Mouse (Mus musculus) forebrain, embryonic 14.5 days (tissue): ENCODE measurements around the gene Gm20388. TPM values are rescaled to one million over a fixed set of nuclear protein-coding genes. Genes with fewer than 3 reads are reported as not detected.

Experiments used
- ATAC-seq: fragments of 200-750 bp; cut with Nextera tagmentation; 2 replicates; pipeline ENCODE4 v1.8.0; 2017; ENCODE audit warnings: mild to moderate bottlenecking, moderate library complexity
- DNase-seq: peaks from one replicate; pipeline ENCODE4 v3.0.0-alpha.2; 2015; ENCODE audit warnings: low spot score
- H3K27ac ChIP-seq: fragments of 300-500 bp; sonication (generic); 2 replicates; pipeline ENCODE4 v1.5.1; 2014; ENCODE audit warnings: low read depth, mild to moderate bottlenecking, control low read depth, low read length, moderate library complexity
- H3K27me3 ChIP-seq: fragments of 300-500 bp; sonication (generic); replicated peaks from 2 replicates; pipeline ENCODE4 v1.6.1; 2014; ENCODE audit warnings: low read length, control low read depth, mixed read lengths; ENCODE audit not compliant: control insufficient read depth, insufficient read depth
- H3K36me3 ChIP-seq: fragments of 300-500 bp; sonication (generic); 2 replicates; pipeline ENCODE4 v1.6.1; 2014; ENCODE audit warnings: low read length, control low read depth; ENCODE audit not compliant: control insufficient read depth, insufficient read depth
- H3K4me1 ChIP-seq: fragments of 300-500 bp; sonication (generic); 2 replicates; pipeline ENCODE4 v1.6.1; 2014; ENCODE audit warnings: antibody characterized with exemption, low read length, control low read depth; ENCODE audit not compliant: control insufficient read depth, insufficient read depth
- H3K4me2 ChIP-seq: fragments of 300-500 bp; sonication (generic); 2 replicates; pipeline ENCODE4 v1.6.1; 2014; ENCODE audit warnings: mild to moderate bottlenecking, control low read depth, low read length
- H3K4me3 ChIP-seq: fragments of 300-500 bp; sonication (generic); 2 replicates; pipeline ENCODE4 v1.5.1; 2014; ENCODE audit warnings: low read depth, low read length, control low read depth
- H3K9ac ChIP-seq: fragments of 300-500 bp; sonication (generic); 2 replicates; pipeline ENCODE4 v1.6.1; 2014; ENCODE audit warnings: mild to moderate bottlenecking, low read length, control low read depth, moderate library complexity
- H3K9me3 ChIP-seq: fragments of 300-500 bp; sonication (generic); replicated peaks from 2 replicates; pipeline ENCODE4 v1.6.1; 2016; ENCODE audit warnings: low read length, control low read depth, mixed read lengths; ENCODE audit not compliant: control insufficient read depth
- WGBS: fragments of 180-500 bp; shearing (Covaris S2); extraction: QIAGEN DNeasy Blood & Tissue Kit; methylation state at CpG from one replicate; pipeline ENCODE4 v1.1.7; 2014; 5-methylcytosine and 5-hydroxymethylcytosine counted together
- polyA plus RNA-seq: library from polyadenylated mRNA; unstranded; fragments of >200 nt; fragmentation: Nextera tagmentation; extraction: Ambion mirVana; gene quantifications from 2 replicates; pipeline ENCODE4 v1.2.1, GENCODE M21; 2014

The Gm20388 gene
- polyA plus RNA-seq, 1 experiment from 2014 or later = 7.4 TPM

- no peak for DNase-seq
- H3K4me3 ChIP-seq = no peak overlapping the region
- no peak overlapping the region for H3K27ac ChIP-seq
- H3K4me2 ChIP-seq = no peak overlapping the region
- H3K4me1 ChIP-seq = no peaks in the 10 kb centered on the region
- no peaks in the 10 kb centered on the region for H3K9me3 ChIP-seq
- ATAC-seq = no peak
- 89% methylated on average over 14 of the region's 14 CpGs for WGBS
- peaks cover 60% of the 10 kb centered on the region for H3K36me3 ChIP-seq
- no peaks in the 10 kb centered on the region for H3K27me3 ChIP-seq
- no peak overlapping the region for H3K9ac ChIP-seq
Observed at GRCm38 (mm10) chr8:122633205-122633604, 2722.6 kb downstream of the Gm20388 start.

DNA sequence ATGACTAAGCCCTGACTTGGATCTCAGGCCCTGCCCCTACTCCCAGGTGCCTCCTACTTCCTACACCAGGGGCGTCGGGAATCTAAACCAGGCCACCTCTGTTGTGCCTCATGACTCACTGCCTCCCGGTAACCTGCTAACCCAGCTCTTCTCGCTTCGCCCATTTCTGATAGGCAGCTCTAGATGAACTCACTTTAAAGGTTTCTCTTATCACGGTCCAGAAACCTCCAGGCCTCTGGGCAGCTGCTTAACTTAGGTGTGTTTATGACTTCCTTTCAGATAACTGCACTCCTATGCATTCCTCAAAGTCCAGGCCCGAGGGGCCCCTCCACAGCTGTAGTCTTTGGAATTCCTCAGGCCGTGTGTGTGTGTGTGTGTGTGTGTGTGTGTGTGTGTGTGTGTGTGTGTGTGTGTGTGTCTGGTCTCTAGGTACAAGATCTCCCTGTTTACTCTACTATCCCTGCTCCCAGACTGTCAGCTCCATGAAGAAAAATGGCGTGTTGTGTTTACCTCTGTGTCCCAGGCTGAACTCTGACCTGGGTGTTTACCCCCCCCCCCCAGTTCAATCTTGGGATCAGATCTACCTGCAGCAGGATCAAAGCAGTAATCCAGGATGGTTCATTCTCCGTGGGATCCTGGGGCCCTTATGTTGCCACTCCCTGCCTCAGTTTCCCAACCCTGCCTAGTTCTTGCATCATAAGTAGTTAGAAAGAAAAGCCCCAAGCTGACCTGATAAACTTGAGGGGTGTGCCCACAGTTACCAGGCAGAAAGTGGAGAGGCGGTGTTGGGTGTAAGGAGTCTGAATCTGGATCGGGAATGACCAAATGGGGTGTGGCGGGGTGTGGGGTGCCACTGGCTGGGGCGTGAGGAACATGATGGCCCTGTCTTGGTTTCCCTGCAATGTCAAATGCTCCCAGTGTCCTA is 2725.5 kb downstream of the Gm20388 start:
- ATAC-seq (no peak), DNase-seq (no peak)
- Histone ChIP-seq H3K9me3 (no peaks in the 10 kb centered on the region), H3K9ac (no peak overlapping the region), H3K36me3 (peaks cover 56% of the 10 kb centered on the region), H3K27ac (no peak overlapping the region), H3K4me1 (peaks cover 9% of the 10 kb centered on the region), H3K4me3 (no peak overlapping the region), H3K27me3 (no peaks in the 10 kb centered on the region), H3K4me2 (no peak overlapping the region)
- WGBS = 80% methylated on average over 14 of the region's 14 CpGs

GRCm38 (mm10) chr8:122636803-122637175 is 2726.1 kb downstream of the Gm20388 start:
- 62% methylated on average over 9 of the region's 9 CpGs for WGBS
- H3K36me3 ChIP-seq = peaks cover 56% of the 10 kb centered on the region

GRCm38 (mm10) chr8:122637230-122637629 is 2726.6 kb downstream of the Gm20388 start:
- no peaks in the 10 kb centered on the region for H3K9me3 ChIP-seq
- WGBS = 87% methylated on average over 9 of the region's 9 CpGs

More at GRCm38 (mm10) chr8:122636803-122637175, 2726.1 kb downstream of the Gm20388 start:
- H3K9ac ChIP-seq = no peak overlapping the region
- DNase-seq (no peak), ATAC-seq (no peak)
- no peak overlapping the region for H3K4me3 ChIP-seq
- no peaks in the 10 kb centered on the region for H3K9me3 ChIP-seq
- peaks cover 9% of the 10 kb centered on the region for H3K4me1 ChIP-seq
- no peaks in the 10 kb centered on the region for H3K27me3 ChIP-seq
- no peak overlapping the region for H3K4me2 ChIP-seq
- H3K27ac ChIP-seq = no peak overlapping the region

GRCm38 (mm10) chr8:122638601-122639000 is 2728.0 kb downstream of the Gm20388 start:
- DNase-seq = no peak
- Histone ChIP-seq H3K9me3 (no peaks in the 10 kb centered on the region), H3K27me3 (no peaks in the 10 kb centered on the region), H3K27ac (no peak overlapping the region), H3K4me2 (no peak overlapping the region), H3K4me3 (no peak overlapping the region), H3K4me1 (peaks cover 9% of the 10 kb centered on the region), H3K36me3 (peaks cover 58% of the 10 kb centered on the region), H3K9ac (no peak overlapping the region)
- ATAC-seq = no peak
- WGBS = 76% methylated on average over 16 of the region's 16 CpGs

More at GRCm38 (mm10) chr8:122637230-122637629, 2726.6 kb downstream of the Gm20388 start:
- H3K4me3 ChIP-seq = no peak overlapping the region
- no peak overlapping the region for H3K27ac ChIP-seq
- peaks cover 9% of the 10 kb centered on the region for H3K4me1 ChIP-seq
- no peak overlapping the region for H3K4me2 ChIP-seq
- DNase-seq (no peak), ATAC-seq (no peak)
- H3K9ac ChIP-seq = no peak overlapping the region
- no peaks in the 10 kb centered on the region for H3K27me3 ChIP-seq
- peaks cover 58% of the 10 kb centered on the region for H3K36me3 ChIP-seq

- no peak overlapping the region for H3K4me3 ChIP-seq
- no peaks in the 10 kb centered on the region for H3K9me3 ChIP-seq
- peaks cover 9% of the 10 kb centered on the region for H3K4me1 ChIP-seq
- H3K9ac ChIP-seq = no peak overlapping the region
- peaks cover 47% of the 10 kb centered on the region for H3K36me3 ChIP-seq
- peak; percentile 49; the same call in 1 of the 2 replicates for ATAC-seq
- 44% methylated on average over 16 of the region's 16 CpGs for WGBS
- peak overlapping the region; percentile 60 for H3K27ac ChIP-seq
- H3K4me2 ChIP-seq = no peak overlapping the region
- H3K27me3 ChIP-seq = no peaks in the 10 kb centered on the region
- DNase-seq = peak; percentile 70
Observed at GRCm38 (mm10) chr8:122639521-122640248, 2729.0 kb downstream of the Gm20388 start.

DNA sequence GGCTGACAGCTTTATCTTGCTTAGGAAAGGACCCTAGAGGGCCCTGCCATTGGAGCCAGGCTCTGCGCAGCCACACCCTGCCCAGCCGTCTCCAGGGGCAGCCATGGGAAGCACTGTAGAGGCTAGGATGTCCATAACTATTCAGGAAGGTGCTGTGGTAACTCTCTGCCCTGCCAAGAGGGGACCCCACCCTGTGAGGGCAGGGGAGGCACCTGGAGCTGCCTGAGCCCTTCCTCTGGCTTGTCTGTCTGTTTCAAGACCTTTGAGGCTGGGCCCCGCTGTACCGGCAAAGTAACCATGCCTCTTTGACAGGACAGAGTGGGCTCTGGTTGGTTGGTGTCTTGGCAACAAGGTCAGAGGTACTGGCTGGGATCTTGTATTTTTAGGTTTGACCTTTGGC is 2730.2 kb downstream of the Gm20388 start:
- H3K4me3 ChIP-seq = no peak overlapping the region
- no peak overlapping the region for H3K9ac ChIP-seq
- peaks cover 40% of the 10 kb centered on the region for H3K36me3 ChIP-seq
- H3K4me1 ChIP-seq = peaks cover 9% of the 10 kb centered on the region
- no peak overlapping the region for H3K27ac ChIP-seq
- H3K9me3 ChIP-seq = no peaks in the 10 kb centered on the region
- WGBS = 89% methylated on average over 4 of the region's 4 CpGs
- H3K27me3 ChIP-seq = no peaks in the 10 kb centered on the region
- DNase-seq = no peak
- ATAC-seq = no peak
- H3K4me2 ChIP-seq = no peak overlapping the region

- H3K9ac ChIP-seq = no peak overlapping the region
- H3K4me2 ChIP-seq = no peak overlapping the region
- 85% methylated on average over 15 of the region's 15 CpGs for WGBS
- H3K27me3 ChIP-seq = no peaks in the 10 kb centered on the region
- H3K36me3 ChIP-seq = peaks cover 42% of the 10 kb centered on the region
- H3K4me1 ChIP-seq = peaks cover 9% of the 10 kb centered on the region
- DNase-seq (peak; percentile 60), ATAC-seq (peak; percentile 30; the same call in 1 of the 2 replicates)
- H3K9me3 ChIP-seq = no peaks in the 10 kb centered on the region
- H3K4me3 ChIP-seq = no peak overlapping the region
- no peak overlapping the region; the same call in 1 of the 2 replicates for H3K27ac ChIP-seq
Observed at GRCm38 (mm10) chr8:122641406-122641805, 2730.8 kb downstream of the Gm20388 start.
